Mouse (Mus musculus): Measurements from ENCODE around the gene Acot7.

DNA sequence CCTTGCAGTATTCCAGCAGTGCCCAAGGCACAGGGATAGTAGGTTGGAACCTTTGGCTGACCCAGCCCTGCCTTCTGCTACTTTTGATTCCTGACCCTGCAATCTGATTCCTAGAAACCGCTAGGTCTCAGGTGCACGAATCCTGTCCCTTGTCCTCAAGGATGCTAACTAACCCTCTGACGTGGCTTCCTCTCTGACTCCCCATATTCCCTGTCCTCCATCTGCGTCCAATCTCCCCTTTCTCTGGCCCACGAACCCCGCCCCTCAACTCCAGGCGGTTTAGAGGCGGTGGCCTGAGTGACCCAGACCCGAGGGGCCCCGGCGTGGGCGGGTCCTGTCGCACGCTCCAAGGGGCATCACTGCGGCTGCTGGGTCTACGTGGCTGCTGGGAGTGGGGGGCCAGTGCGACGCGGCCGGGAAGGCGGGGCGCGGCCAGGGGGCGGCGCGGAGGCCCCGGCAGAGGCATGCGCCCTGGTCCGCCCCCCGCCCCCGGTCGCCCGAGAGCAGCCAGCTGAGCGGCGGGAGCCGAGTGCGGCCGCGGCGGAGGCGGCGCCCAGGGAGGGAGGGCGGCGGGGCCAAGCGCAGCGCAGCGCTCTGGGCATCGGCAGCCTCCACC lies 95.8 kb downstream of the Acot7 start, which contains the start of gene Gpr153:
- no peak for TF ChIP-seq CTCF (IDR thresholded peaks at IDR 0.05; ENCODE audit: low read depth)
- no peak for TF ChIP-seq EP300 (IDR thresholded peaks at IDR 0.05; ENCODE audit: low read depth)
